Mouse (Mus musculus) natural killer cell, adult 2 months (primary cell): ENCODE results near the gene Tmco5.
"Not testable (repeated sequence)": the region's sequence is repeated elsewhere in the genome, so short reads cannot be mapped to it uniquely, and the experiment has no call there.

Experiments used
- DNase-seq, 2 experiments: peaks; one replicate each; pipeline ENCODE4 v3.0.0; 2022; ENCODE audit warnings: low spot score in 2 of 2

The Tmco5 gene

DNA sequence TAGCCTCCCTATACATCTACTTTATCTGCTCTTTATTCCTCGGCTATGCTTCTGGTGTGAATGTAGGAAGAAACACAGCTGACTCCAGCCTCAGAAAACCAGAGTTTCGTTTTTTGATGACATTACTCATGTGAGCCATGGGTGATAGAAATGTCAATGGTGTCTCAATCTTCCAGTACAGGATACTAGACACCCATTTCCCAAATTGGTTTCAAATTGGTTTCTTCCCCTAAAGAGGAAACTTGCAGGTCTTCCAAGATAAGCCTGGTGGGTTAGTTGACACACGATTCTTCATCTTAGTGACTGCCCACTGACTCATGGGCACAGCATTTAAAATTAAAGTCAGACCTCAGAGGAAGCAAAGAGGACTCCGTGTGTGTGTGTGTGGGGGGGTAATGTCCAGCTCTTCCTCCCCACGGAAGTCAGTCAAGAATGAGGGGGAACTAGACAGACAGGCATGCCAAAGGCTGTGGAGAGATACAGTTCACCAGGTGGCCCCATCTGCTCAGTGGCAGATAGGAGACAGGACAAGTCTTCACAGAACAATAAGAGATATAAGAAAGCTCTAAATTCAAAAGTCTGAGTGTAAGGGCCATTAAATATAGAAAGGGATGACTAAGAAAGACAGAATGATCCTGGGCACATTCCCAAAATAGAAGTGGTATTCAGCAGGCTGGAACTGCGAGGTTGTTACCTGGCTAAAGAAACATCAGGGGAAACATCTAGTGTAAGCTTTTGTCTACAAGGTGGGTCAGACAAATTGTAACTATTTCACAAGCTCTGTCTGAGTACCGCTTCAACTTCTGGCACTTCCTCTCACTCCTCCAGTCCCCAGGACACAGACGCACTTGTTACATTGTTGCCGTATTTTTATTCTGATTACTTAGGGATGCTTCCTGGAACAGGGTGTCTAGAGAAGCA is 44.3 kb downstream of the Tmco5 start:
- no peak for DNase-seq

DNA sequence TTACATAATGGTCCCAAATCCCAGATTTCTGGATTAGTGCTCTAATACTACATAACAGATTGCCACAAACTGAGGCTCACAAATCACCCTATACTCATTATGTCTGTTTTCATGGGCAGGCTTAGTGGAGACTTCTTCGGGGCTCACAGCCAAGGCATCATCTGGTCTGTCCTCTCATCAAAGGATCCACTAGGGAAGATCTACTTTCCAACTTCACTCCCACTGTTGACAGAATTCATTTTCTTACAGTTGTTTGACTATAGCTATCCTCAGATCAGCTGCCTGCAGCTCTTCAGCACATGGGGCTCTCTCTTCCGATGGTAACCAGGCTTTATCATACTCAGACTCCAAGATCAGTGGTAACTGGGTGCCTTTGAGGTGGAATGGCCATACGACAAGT is 45.2 kb downstream of the Tmco5 start:
- no peak for DNase-seq

DNA sequence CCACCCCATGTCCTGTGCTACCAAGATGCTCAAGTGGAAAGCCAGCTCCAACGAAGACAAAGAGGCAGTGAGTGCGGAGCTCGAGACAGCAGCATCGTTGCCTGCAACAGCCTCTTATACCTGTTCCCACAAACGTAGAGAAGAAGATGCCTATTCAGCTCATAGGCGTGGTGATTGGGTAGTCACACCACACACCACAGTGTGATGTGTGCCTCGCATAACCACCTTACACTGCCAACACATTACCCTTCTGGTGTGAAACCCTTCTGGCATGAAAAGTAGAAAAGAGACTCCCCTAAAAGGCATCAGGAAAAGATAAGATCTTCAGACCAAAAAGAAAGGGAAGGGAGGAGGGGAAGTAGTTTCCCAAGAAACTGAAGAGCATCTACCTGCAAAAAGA is 45.8 kb downstream of the Tmco5 start:
- DNase-seq: no peak

DNA sequence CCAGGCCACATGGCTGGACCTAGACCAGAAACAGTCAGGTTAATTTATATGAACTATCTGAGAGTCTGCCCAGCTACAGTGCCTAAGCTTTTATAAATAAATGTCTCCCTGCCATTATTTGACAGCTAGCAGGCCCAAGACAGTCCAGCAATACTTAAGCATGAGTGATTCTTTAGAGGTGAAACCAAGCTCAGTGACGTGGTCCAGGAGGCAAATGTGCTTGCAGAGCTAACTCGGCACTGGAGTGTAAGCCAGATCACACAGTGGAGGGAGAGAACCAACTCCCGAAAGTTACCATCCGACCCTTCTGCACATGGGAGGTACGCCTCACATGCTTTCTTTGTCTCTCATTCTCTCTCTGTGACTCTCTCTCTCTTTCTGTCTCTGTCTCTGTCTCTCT is 46.7 kb downstream of the Tmco5 start:
- no peak for DNase-seq

DNA sequence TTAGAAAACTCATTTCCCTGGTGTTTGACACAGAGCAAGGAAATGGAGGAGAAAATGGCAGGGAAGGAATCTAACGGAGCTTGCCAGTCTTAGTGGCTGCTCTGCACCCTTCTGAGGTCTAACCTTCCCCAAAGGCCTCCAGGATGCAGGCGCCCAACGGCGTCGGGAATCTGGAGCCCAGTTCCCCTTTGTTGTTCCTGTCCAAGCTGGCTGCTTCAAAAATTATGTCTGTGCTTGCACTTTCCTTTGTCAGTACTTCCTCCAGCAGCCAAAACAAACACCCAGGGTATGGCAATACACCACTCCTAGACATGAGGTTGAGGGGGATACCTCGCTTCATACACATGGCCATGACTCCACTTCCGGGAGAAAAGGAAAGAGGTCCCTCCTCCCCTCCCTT is 53.7 kb downstream of the Tmco5 start:
- no peak for DNase-seq

DNA sequence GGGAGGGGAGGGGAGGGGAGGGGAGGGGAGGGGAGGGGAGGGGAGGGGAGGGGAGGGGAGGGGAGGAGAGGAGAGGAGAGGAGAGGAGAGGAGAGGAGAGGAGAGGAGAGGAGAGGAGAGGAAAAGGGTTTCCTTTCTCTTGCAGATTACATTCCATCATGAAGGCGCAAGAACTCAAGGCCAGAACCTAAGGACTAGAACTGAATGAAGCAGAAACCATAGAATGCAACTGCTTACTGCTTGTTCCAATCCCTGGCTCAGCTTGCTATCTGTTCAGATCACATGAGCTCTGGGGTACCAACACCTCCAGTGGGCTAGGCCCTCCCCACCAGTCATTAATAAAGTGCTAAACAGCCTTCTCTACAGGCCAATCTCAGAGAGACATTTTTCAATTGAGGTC is 55.7 kb downstream of the Tmco5 start:
- not testable (repeated sequence) for DNase-seq

DNA sequence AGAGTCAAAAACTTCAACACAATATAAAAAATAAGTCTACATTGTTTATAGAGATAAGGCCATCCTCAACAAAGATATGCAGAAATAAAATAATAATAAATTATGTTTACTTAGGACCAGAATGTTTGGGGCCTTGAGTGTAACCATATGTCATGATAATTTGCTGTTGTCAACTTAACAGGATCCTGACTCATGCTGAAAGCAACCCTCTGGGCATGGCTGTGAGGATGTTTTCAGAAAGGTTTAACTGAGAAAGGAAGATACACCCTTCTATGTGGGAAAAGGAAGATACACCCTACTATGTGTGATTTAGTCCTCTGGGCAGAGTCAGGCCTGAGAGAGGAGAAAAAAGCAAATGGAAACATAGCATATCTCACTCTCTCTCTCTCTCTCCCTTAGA is 56.3 kb downstream of the Tmco5 start:
- DNase-seq: no peak

DNA sequence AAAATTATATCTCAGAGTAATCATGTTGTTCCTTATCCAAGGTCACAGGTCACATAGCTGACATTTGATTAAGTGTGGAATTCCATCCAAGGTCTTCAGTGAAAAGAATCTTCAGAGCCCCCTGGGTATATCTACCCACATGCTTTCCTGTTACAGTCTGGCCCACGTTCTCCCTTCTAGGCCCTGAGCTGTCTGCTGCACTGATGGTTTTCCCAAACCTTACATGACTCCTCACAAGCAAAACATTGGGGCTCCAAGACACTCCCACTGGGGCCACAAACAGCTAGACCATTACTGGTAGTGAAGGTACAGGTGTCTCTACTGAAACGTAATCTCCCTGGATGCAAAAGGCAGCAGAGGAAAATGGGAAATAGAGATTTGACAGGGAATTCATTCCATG is 57.9 kb downstream of the Tmco5 start:
- DNase-seq: no peak

DNA sequence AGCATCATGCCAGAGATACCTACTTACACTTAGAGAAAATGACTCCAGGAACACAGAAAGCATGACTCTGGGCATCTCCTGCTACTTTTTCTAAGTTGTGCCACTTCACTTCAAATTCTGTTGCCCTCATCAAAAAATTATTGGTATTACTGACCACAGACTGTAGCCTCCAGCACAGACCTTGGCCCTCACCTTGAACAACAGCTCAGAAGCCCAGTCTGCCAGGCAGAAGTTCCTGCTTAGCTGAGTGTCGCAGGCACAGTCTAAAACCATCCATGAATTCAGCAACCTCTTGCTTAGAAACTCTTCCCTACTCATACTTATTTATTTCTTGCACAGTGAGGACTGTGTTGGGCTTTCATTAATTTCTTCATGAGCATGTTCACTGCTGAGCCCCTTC is 58.7 kb downstream of the Tmco5 start:
- no peak for DNase-seq

DNA sequence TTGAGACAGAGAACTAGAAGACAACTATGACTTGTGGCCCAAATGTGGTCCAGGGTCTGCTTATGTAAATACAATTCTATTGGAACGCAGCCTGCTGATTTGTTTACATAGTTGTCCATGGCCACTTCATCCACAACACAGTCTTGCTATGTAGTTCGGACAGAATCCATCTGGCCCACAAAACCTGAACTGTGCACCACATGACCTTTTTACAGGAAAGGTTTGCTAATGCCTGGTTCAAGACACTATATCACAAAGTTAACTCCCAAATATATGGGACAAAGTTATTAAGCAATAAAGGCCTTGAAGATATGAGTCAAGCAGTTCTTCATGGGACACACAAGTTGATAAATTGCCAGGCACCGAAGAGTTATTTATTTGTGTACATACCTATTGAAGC is 63.3 kb downstream of the Tmco5 start:
- DNase-seq: no peak
